Mouse (Mus musculus): ENCODE measurements around the gene Arl5c.

- TF ChIP-seq CTCF (IDR thresholded peaks at IDR 0.05; ENCODE audit: control insufficient read depth, insufficient read depth, low read length) (no peak), POLR2A (IDR thresholded peaks at IDR 0.05; ENCODE audit: borderline replicate concordance, control insufficient read depth, low read depth, low read length) (no peak)
These were observed 41.9 kb upstream of the Arl5c start for GRCm38 (mm10) chr11:98037871-98038270.

All from bone marrow, adult 2 months (tissue).